ENCODE assay signal across 22 mouse cellular contexts in genomic region chr12:98931174-98931573, GRCm38 (mm10). TPM values are rescaled to one million over a fixed set of nuclear protein-coding genes. Genes with fewer than 3 reads are reported as not detected.
A peak's percentile ranks its signal among the peaks of the same experiment; 100 is the strongest.
DNase-seq lines count a peak whose midpoint lies in the region; ATAC-seq and TF ChIP-seq lines count a peak whose summit lies in the region.
"Had no signal": no experiment of that assay in that cellular context is flagged by ENCODE, and none has a peak within 500 bp of the region (broad histone marks: within the 10 kb centered on the region; RNA-seq: fewer than 3 reads in every experiment).

No protein-coding gene starts in this region.

- TF ChIP-seq POLR2A in brain, embryonic 14.5 days (IDR thresholded peaks at IDR 0.05; ENCODE audit: borderline replicate concordance, extremely low read depth, insufficient read depth, insufficient read length, poor library complexity, severe bottlenecking): no peak

- no peak overlapping the region for H3K27ac ChIP-seq in midbrain, embryonic 11.5 days (ENCODE audit: low read depth, low read length)
- H3K27ac ChIP-seq in midbrain, embryonic 15.5 days: no peak overlapping the region
- H3K27ac ChIP-seq: forebrain, embryonic 15.5 days; heart, adult 2 months; heart, embryonic 15.5 days; hindbrain, embryonic 14.5 days had no signal

- no peak for TF ChIP-seq CTCF in brain, embryonic 14.5 days (IDR thresholded peaks at IDR 0.05; ENCODE audit: borderline replicate concordance, extremely low read depth, insufficient read depth, insufficient read length)

- DNase-seq in embryo, embryonic 10 days (ENCODE audit: low spot score): peak; percentile 3
- DNase-seq in embryo, embryonic 9.5 days (ENCODE audit: extremely low spot score): no peak
- DNase-seq in midbrain, embryonic 11.5 days (ENCODE audit: low spot score, missing footprints): peak; percentile 66
- peak; percentile 42 for DNase-seq in brain, embryonic 14.5 days (ENCODE audit: low read depth)
- peak; percentile 42 for DNase-seq in retina, postnatal 1 day
- no peak for DNase-seq in layer of hippocampus, adult 9-11 months
- DNase-seq: adrenal gland, adult 8-10 months; adrenal gland, postnatal 36 days; B cell, adult 2 months; cerebellum, adult 11-12 months; cerebellum, adult 9-10 months; cerebellum, postnatal 25 days; gastrocnemius, postnatal 10 days; heart, adult 2 months; heart, postnatal 14 days had no signal

- ATAC-seq in midbrain, embryonic 11.5 days (ENCODE audit: low FRiP score): no peak
- ATAC-seq in midbrain, embryonic 15.5 days (replicated peaks): no peak
- ATAC-seq: CD4-positive, CD25-positive, alpha-beta regulatory T cell, adult 4 months; forebrain, embryonic 15.5 days had no signal

- no peak overlapping the region for H3K9ac ChIP-seq in midbrain, embryonic 11.5 days (ENCODE audit: low read length)
- no peak overlapping the region for H3K9ac ChIP-seq in midbrain, embryonic 15.5 days
- H3K9ac ChIP-seq: forebrain, embryonic 15.5 days; heart, embryonic 15.5 days; hindbrain, embryonic 14.5 days had no signal

- WGBS in midbrain, embryonic 11.5 days: 84% methylated on average over 4 of the region's 4 CpGs
- 63% methylated on average over 4 of the region's 4 CpGs for WGBS in midbrain, embryonic 15.5 days

- no peak overlapping the region for H3K4me3 ChIP-seq in midbrain, embryonic 11.5 days (ENCODE audit: low read depth, low read length)
- no peak overlapping the region for H3K4me3 ChIP-seq in midbrain, embryonic 15.5 days
- H3K4me3 ChIP-seq: forebrain, embryonic 15.5 days; heart, adult 2 months; heart, embryonic 15.5 days had no signal

- H3K36me3 ChIP-seq in midbrain, embryonic 11.5 days (ENCODE audit: control insufficient read depth, insufficient read depth, low read length): no peaks in the 10 kb centered on the region
- no peaks in the 10 kb centered on the region for H3K36me3 ChIP-seq in midbrain, embryonic 15.5 days (replicated peaks)
- H3K36me3 ChIP-seq: forebrain, embryonic 15.5 days; G1E; heart, embryonic 15.5 days had no signal

- peaks cover 3% of the 10 kb centered on the region; the same call in 1 of the 2 replicates for H3K9me3 ChIP-seq in midbrain, embryonic 11.5 days (ENCODE audit: control insufficient read depth, low read length)
- no peaks in the 10 kb centered on the region for H3K9me3 ChIP-seq in midbrain, embryonic 15.5 days
- H3K9me3 ChIP-seq: forebrain, embryonic 15.5 days; G1E; heart, embryonic 15.5 days had no signal

- H3K4me2 ChIP-seq in midbrain, embryonic 11.5 days: no peak overlapping the region
- H3K4me2 ChIP-seq in midbrain, embryonic 15.5 days: no peak overlapping the region
- H3K4me2 ChIP-seq: forebrain, embryonic 15.5 days; heart, embryonic 11.5 days; heart, embryonic 15.5 days; hindbrain, embryonic 14.5 days had no signal

- no peaks in the 10 kb centered on the region for H3K4me1 ChIP-seq in midbrain, embryonic 11.5 days (ENCODE audit: control insufficient read depth, insufficient read depth, low read length)
- no peaks in the 10 kb centered on the region for H3K4me1 ChIP-seq in midbrain, embryonic 15.5 days
- H3K4me1 ChIP-seq: forebrain, embryonic 15.5 days; heart, embryonic 15.5 days had no signal

- no peaks in the 10 kb centered on the region for H3K27me3 ChIP-seq in midbrain, embryonic 11.5 days (ENCODE audit: control insufficient read depth, insufficient read depth, low read length)
- no peaks in the 10 kb centered on the region for H3K27me3 ChIP-seq in midbrain, embryonic 15.5 days (replicated peaks)
- H3K27me3 ChIP-seq: forebrain, embryonic 15.5 days; heart, embryonic 15.5 days had no signal

RNA-seq across cellular contexts. Expression of gene Ttc8, which starts 10.8 kb away (rescaled TPM):
- 42.9 and 49.9 TPM in 2 replicates for polyA plus RNA-seq in midbrain, embryonic 11.5 days (2014; fragmentation: Nextera tagmentation; extraction: Ambion mirVana)
- polyA plus RNA-seq in midbrain, embryonic 15.5 days (2015; fragmentation: Nextera tagmentation; extraction: Ambion mirVana): 36.8 and 39.3 TPM in 2 replicates
- polyA plus RNA-seq in brain, embryonic 14.5 days (2012; rRNA removed): 38.6 and 39.7 TPM in 2 replicates

RNA-seq across cellular contexts. Expression of gene Eml5, which starts 29.9 kb away (rescaled TPM):
- 22.0 and 23.2 TPM in 2 replicates for polyA plus RNA-seq in midbrain, embryonic 11.5 days (2014; fragmentation: Nextera tagmentation; extraction: Ambion mirVana)
- 27.9 and 28.9 TPM in 2 replicates for polyA plus RNA-seq in midbrain, embryonic 15.5 days (2015; fragmentation: Nextera tagmentation; extraction: Ambion mirVana)
- polyA plus RNA-seq in brain, embryonic 14.5 days (2012; rRNA removed): 68.8 and 71.3 TPM in 2 replicates

Comparison
In these comparisons a context has a peak if more than half of its experiments do, and no peak if none do; other contexts are left out.
1. DNase-seq: peak in embryo, embryonic 10 days (single experiment), midbrain, embryonic 11.5 days (single experiment), brain, embryonic 14.5 days (single experiment) and retina, postnatal 1 day (single experiment); none in embryo, embryonic 9.5 days (single experiment) and layer of hippocampus, adult 9-11 months (single experiment).